Mouse (Mus musculus): ENCODE data around the gene Ndufa13. TPM values are rescaled to one million over a fixed set of nuclear protein-coding genes. Genes with fewer than 3 reads are reported as not detected.

Gene Ndufa13
- polyA plus RNA-seq, 1 experiment from 2014 or later: 164 TPM

DNA sequence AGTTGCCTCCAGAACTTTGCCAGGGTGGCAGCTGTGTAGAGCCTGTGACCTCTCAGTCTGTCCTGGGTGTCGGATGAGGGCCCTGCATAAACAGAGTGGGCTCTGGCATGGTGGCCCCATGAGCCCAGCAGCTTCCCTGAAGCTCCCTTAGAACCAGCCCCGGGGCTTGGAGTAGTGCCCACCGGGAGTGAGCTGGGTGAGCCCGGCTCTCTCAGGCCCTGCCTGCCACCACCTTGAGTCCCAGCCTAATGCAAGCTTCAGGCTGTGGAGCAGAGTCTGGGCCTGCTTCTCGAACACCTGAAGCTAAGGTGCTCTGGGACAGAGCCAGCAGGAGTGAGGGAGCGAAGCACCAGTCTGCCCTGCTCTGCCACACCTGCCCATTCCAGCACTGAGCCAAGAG is 31.5 kb downstream of the Ndufa13 start:
- H3K36me3 ChIP-seq (replicated peaks): no peaks in the 10 kb centered on the region
- 83% methylated on average over 6 of the region's 6 CpGs for WGBS
- DNase-seq (ENCODE audit: low spot score): no peak
- H3K27ac ChIP-seq (replicated peaks): no peak overlapping the region
- no peak overlapping the region for H3K4me3 ChIP-seq
- 0 out of 2 replicates have a peak, but pooled peaks cover 8% of the 10 kb centered on the region for H3K4me1 ChIP-seq
- peaks cover 23% of the 10 kb centered on the region for H3K27me3 ChIP-seq (replicated peaks; ENCODE audit: low read depth, poor library complexity, severe bottlenecking)
- no peaks in the 10 kb centered on the region for H3K9me3 ChIP-seq

DNA sequence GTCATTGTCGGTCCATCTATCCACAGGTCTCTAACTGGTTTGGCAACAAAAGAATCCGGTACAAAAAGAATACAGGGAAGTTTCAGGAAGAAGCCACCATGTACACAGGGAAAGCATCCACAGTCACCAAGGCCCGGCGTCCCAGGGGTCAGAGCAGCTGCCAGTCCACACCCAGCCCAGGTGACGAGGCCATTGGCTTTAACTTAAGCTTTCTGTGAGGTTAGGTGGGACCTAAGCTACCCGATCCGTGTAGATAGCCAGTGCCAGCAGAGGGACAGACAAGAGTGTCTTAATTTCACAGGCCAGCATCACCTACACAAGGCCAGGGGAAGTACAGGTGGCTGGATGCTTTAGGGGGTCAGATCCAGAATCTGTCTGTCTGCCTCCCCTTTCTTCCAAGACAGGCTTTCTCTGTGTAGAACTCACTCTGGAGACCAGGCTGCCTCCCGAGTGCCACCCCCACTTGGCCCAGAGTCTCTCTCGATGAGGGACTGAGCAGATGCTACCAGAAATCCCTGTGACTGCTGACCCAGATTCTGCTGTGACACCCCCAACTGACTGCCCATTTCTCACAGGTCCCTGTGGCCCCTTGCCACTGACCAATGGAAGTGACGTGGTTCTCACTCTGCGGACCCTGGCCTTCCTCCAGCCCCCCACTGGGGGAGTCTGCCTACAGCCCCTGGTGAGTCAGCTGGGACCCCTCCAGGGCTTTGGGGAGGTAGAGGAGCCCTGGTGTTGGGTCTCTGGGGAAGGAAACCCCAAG is 32.2 kb downstream of the Ndufa13 start:
- no peak for DNase-seq (ENCODE audit: low spot score)
- WGBS: 83% methylated on average over 11 of the region's 11 CpGs
- H3K27ac ChIP-seq (replicated peaks): no peak overlapping the region
- peaks cover 16% of the 10 kb centered on the region; the same call in 1 of the 2 replicates for H3K27me3 ChIP-seq (replicated peaks; ENCODE audit: low read depth, poor library complexity, severe bottlenecking)
- H3K36me3 ChIP-seq (replicated peaks): no peaks in the 10 kb centered on the region
- no peaks in the 10 kb centered on the region for H3K9me3 ChIP-seq
- H3K4me1 ChIP-seq: 0 out of 2 replicates have a peak, but pooled peaks cover 8% of the 10 kb centered on the region
- H3K4me3 ChIP-seq: no peak overlapping the region

DNA sequence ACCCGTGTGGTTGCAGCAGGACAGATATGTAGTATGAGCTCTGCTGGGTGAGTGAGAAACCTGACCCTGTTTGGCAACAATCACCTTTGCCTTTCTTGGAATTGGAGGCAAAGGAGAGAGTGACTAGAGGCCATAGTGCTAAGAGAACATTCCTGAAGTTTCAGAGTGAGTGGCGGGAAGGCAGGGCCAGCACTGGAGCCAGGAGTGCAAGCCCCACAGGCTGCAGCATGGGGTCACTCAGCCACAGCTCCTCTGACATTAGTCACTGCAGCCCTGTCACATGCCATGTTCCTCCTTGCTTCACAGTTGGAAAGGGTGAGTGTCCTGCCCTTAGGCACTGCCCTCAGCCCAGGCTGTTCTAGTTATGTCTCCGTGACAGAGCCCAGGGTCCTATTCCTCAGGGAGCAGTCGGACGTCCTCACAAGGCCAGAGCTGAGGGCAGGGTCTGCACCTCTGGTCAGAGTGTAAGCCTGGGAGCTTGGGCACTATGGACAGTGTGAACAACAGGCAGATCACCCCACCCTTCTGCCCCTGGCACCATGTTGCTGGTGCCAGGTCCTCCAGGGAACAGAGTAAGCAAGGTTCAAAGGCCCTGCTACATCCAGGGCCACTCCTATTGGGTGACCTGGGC is 34.5 kb downstream of the Ndufa13 start:
- Histone ChIP-seq H3K36me3 (replicated peaks) (peaks cover 6% of the 10 kb centered on the region; the same call in 1 of the 2 replicates), H3K4me1 (0 out of 2 replicates have a peak, but pooled peaks cover 5% of the 10 kb centered on the region), H3K27ac (replicated peaks) (no peak overlapping the region), H3K27me3 (replicated peaks; ENCODE audit: low read depth, poor library complexity, severe bottlenecking) (no peaks in the 10 kb centered on the region), H3K9me3 (no peaks in the 10 kb centered on the region), H3K4me3 (no peak overlapping the region)
- 71% methylated on average over 5 of the region's 5 CpGs for WGBS
- no peak for DNase-seq (ENCODE audit: low spot score)

DNA sequence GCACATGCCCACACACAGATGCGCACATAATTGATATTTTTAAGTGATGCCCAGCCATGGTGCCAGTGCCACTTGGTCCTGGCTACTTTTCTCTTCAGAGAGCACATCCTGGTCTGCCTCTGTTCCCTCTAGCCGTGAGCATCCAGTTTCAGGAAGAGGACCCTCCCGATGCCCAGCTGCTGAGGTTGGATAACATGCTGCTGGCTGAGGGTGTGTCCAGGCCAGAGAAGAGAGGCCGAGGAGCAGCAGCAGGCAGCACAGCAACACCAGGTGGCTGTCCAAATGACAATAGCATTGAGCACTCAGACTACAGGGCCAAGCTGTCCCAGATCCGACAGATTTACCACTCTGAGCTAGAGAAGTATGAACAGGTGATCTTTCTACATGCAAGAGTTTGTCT is 38.2 kb downstream of the Ndufa13 start:
- DNase-seq (ENCODE audit: low spot score): no peak
- Histone ChIP-seq H3K27me3 (replicated peaks; ENCODE audit: low read depth, poor library complexity, severe bottlenecking) (no peaks in the 10 kb centered on the region), H3K4me3 (no peak overlapping the region), H3K4me1 (0 out of 2 replicates have a peak, but pooled peaks cover 5% of the 10 kb centered on the region), H3K36me3 (replicated peaks) (peaks cover 12% of the 10 kb centered on the region), H3K27ac (replicated peaks) (no peak overlapping the region), H3K9me3 (no peaks in the 10 kb centered on the region)
- WGBS: 74% methylated on average over 5 of the region's 5 CpGs

DNA sequence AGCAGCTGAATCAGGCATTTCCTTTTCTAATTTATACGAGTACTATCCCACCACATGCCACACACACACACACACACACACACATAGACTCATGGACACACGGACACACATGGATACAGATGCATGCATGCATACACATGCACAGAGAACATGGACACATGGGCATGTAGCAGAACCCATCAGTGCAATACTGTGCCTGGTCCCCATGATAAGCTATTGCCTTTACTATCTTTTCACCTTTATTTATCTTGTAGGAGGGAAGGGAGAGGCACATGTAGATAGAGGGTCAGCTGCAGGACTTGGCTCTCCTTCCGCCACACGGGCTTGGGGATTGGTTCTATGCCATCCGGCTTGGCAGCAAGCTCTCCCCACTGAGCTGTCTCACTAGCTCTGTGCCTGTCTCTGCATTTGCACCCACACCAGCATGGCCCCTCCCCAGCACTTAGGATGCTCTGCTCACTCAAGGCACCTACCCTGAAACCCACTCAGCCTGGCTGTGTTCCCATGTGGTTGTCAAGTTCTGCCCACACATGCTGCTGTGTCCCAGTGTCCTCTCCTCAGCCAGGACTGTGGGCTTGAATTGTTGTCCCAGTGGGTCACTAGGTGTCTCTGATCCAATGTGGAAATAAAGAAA is 38.9 kb downstream of the Ndufa13 start:
- Histone ChIP-seq H3K9me3 (no peaks in the 10 kb centered on the region), H3K27ac (replicated peaks) (no peak overlapping the region), H3K4me1 (0 out of 2 replicates have a peak, but pooled peaks cover 5% of the 10 kb centered on the region), H3K27me3 (replicated peaks; ENCODE audit: low read depth, poor library complexity, severe bottlenecking) (no peaks in the 10 kb centered on the region), H3K36me3 (replicated peaks) (peaks cover 12% of the 10 kb centered on the region), H3K4me3 (no peak overlapping the region)
- 90% methylated on average over 5 of the region's 5 CpGs for WGBS
- no peak for DNase-seq (ENCODE audit: low spot score)

DNA sequence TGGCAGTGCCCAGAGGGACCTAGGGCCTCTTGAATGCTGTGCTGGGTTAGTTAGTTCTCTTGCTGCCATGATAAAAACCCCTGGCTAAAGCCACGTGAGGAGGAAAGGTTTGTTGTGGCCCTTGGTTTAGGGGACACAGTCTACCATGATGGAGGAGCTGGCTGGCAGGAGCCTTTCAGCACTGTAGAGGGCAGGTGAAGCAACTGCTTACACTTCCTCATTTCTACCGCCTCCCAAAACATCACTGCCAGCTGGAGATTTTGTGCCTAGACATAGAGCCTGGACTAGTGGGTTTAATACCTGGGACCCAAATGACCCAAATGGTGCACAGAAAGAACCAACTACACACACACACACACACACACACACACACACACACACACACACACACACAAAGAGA is 41.1 kb downstream of the Ndufa13 start:
- WGBS: 64% methylated on average over 2 of the region's 2 CpGs
- Histone ChIP-seq H3K27ac (replicated peaks) (no peak overlapping the region), H3K4me3 (no peak overlapping the region), H3K27me3 (replicated peaks; ENCODE audit: low read depth, poor library complexity, severe bottlenecking) (no peaks in the 10 kb centered on the region), H3K36me3 (replicated peaks) (peaks cover 12% of the 10 kb centered on the region), H3K4me1 (no peaks in the 10 kb centered on the region), H3K9me3 (no peaks in the 10 kb centered on the region)
- no peak for DNase-seq (ENCODE audit: low spot score)

DNA sequence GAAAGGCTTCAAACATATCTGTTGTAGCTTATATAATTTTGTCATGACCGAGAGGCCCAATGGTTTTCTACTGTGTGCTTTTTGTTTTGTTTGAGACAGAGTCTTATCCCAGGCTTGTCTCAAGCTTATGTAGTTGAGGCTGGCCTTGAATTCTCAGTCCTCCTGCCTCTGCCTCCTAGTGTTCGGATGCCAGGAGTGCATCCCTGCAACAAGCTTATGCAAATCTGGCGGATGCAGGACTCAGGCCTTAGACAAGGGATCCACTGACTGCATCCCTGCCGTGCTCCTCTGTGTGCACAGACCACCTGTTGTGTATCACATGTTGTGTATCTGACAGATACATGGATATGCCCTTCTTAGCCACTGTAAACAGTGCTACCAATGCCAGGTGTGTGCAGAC is 41.6 kb downstream of the Ndufa13 start:
- no peaks in the 10 kb centered on the region for H3K27me3 ChIP-seq (replicated peaks; ENCODE audit: low read depth, poor library complexity, severe bottlenecking)
- H3K4me1 ChIP-seq: no peaks in the 10 kb centered on the region
- H3K36me3 ChIP-seq (replicated peaks): peaks cover 12% of the 10 kb centered on the region
- WGBS: 61% methylated on average over 4 of the region's 4 CpGs
- no peak overlapping the region for H3K4me3 ChIP-seq
- no peak for DNase-seq (ENCODE audit: low spot score)
- no peaks in the 10 kb centered on the region for H3K9me3 ChIP-seq
- no peak overlapping the region for H3K27ac ChIP-seq (replicated peaks)

DNA sequence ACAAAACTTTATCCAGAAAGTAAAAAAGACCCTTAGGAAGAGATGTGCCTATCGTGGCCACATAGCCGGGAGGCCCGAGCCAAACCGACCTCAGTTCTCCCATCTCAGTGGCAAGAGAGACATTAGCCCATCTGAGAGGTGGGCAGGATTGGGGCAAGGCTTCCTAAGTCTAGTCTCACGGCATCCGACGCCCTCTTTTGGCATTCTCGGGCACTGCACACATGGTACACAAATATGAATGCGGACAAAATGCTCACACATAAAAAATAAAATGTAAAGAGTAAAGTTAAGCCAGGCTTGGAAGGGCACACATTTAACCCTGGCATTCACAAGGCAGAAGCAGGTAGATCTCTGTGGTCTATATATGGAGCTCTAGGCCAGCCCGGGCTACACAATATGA is 48.5 kb downstream of the Ndufa13 start:
- Histone ChIP-seq H3K27ac (replicated peaks) (no peak overlapping the region), H3K4me3 (no peak overlapping the region), H3K36me3 (replicated peaks) (no peaks in the 10 kb centered on the region; the same call in none of the 2 replicates), H3K27me3 (replicated peaks; ENCODE audit: low read depth, poor library complexity, severe bottlenecking) (no peaks in the 10 kb centered on the region), H3K9me3 (no peaks in the 10 kb centered on the region), H3K4me1 (no peaks in the 10 kb centered on the region)
- DNase-seq (ENCODE audit: low spot score): no peak
- WGBS: 93% methylated on average over 10 of the region's 10 CpGs

DNA sequence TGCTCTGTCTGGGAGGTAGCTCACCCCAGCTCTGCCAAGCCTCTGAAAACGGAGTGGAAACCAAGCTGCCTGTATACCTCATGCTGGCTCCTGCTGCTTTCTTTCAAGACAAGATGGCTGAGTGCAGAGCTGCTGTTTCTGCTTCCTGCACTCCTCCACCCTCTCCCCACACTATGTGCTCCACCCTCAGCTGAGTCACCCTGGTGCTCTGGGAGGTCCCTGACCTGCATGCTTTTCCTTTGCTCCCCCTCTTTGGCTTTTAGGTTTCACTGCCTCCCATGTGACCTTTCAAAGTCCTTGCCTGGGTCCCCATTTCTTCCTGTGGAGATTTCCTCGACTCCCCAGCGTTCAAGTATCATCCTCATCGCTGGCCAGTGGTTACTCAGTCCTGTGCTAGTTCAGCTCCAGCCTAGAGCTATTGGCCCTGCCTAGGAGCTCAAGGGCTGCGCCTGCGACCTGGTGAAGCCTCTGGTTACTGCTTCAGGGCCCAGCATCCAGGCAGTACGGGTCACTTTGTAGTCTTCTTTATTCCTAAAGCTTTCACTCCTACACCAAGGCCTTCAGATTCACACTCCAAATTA is 51.3 kb downstream of the Ndufa13 start:
- Histone ChIP-seq H3K4me1 (no peaks in the 10 kb centered on the region), H3K4me3 (no peak overlapping the region), H3K27me3 (replicated peaks; ENCODE audit: low read depth, poor library complexity, severe bottlenecking) (no peaks in the 10 kb centered on the region), H3K36me3 (replicated peaks) (no peaks in the 10 kb centered on the region; the same call in none of the 2 replicates), H3K9me3 (no peaks in the 10 kb centered on the region), H3K27ac (replicated peaks) (no peak overlapping the region)
- WGBS: 80% methylated on average over 7 of the region's 7 CpGs
- no peak for DNase-seq (ENCODE audit: low spot score)

DNA sequence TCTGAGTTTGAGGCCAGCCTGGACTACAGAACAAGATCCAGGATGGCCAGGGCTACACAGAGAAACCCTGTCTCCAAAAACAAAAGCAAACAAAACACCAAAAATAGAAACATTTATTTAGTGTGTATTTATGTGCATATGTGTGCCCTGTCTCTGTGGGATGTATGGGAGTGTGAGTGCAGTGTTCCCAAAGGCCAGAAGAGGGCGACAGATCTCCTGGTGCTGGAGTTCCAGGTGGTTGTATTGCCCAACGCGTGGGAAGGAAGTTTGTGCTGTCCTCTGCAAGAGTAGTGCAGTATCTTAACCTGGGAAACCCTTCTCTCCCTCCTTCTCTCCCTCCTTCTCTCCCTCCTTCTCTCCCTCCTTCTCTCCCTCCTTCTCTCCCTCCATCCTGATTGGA is 52.5 kb downstream of the Ndufa13 start:
- DNase-seq (ENCODE audit: low spot score): peak; percentile 25
- no peaks in the 10 kb centered on the region for H3K9me3 ChIP-seq
- WGBS: 46% methylated on average over 3 of the region's 3 CpGs

DNA sequence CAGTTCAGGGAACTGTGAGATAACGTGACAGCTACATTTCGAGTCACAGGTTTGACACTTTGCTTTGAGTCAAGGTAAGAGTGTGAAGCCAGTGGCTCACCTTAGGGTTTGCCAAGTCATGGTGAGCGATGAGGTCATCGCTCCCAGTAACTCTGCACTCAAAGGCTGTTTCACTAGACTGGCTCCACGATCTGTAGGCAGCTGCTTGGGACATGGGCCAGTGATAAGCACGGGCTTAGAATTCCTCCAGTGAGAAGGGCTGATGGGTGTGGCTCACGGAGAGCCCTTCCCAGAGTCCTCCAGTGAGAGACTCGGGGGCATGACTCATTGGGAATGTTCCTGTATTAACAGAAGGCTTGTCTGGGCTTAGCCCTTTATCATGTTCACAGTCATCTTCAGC is 53.4 kb downstream of the Ndufa13 start:
- Histone ChIP-seq H3K27ac (replicated peaks) (no peak overlapping the region), H3K27me3 (replicated peaks; ENCODE audit: low read depth, poor library complexity, severe bottlenecking) (no peaks in the 10 kb centered on the region), H3K9me3 (no peaks in the 10 kb centered on the region), H3K36me3 (replicated peaks) (no peaks in the 10 kb centered on the region; the same call in none of the 2 replicates), H3K4me1 (no peaks in the 10 kb centered on the region), H3K4me3 (no peak overlapping the region)
- DNase-seq (ENCODE audit: low spot score): no peak
- WGBS: 88% methylated on average over 8 of the region's 8 CpGs

More for the DNA sequence above, 52.5 kb downstream of the Ndufa13 start:
- no peaks in the 10 kb centered on the region for H3K27me3 ChIP-seq (replicated peaks; ENCODE audit: low read depth, poor library complexity, severe bottlenecking)
- no peak overlapping the region for H3K27ac ChIP-seq (replicated peaks)
- H3K4me1 ChIP-seq: no peaks in the 10 kb centered on the region
- H3K36me3 ChIP-seq (replicated peaks): no peaks in the 10 kb centered on the region; the same call in none of the 2 replicates
- no peak overlapping the region for H3K4me3 ChIP-seq
